In genomic region chr15:37114119-37114518, GRCm38 (mm10) we compare ENCODE assay signal across 8 mouse cellular contexts.
DNase-seq lines count a peak whose midpoint lies in the region; ATAC-seq and TF ChIP-seq lines count a peak whose summit lies in the region.

No protein-coding gene starts in this region.

- no peak overlapping the region for H3K4me3 ChIP-seq in heart, embryonic 12.5 days
- no peak overlapping the region for H3K4me3 ChIP-seq in midbrain, embryonic 15.5 days
- no peak overlapping the region for H3K4me3 ChIP-seq in thymus, adult 2 months (ENCODE audit: control insufficient read depth, insufficient read depth, low read length)

- TF ChIP-seq POLR2A in thymus, adult 2 months (IDR thresholded peaks at IDR 0.05; ENCODE audit: control insufficient read depth, extremely low read depth, insufficient read depth, low read length, poor library complexity), result no peak

- TF ChIP-seq CTCF in thymus, adult 2 months (IDR thresholded peaks at IDR 0.05; ENCODE audit: borderline replicate concordance, control insufficient read depth, extremely low read depth, insufficient read depth, low read length, poor library complexity), result no peak

- H3K4me1 ChIP-seq in heart, embryonic 12.5 days (replicated peaks), result no peaks in the 10 kb centered on the region
- no peaks in the 10 kb centered on the region for H3K4me1 ChIP-seq in midbrain, embryonic 15.5 days
- H3K4me1 ChIP-seq in thymus, adult 2 months (replicated peaks; ENCODE audit: control insufficient read depth, insufficient read depth, low read length), result no peaks in the 10 kb centered on the region

- peak; percentile 39 for DNase-seq in heart, adult 8-10 months (ENCODE audit: low spot score)
- peak; percentile 76 for DNase-seq in R1 (ENCODE audit: low read depth, low spot score)
- peak; percentile 83 to 91 for DNase-seq in cerebellum, postnatal 14 days
- peak; percentile 32 to 67 for DNase-seq in gastrocnemius, postnatal 4 days (ENCODE audit: low spot score in 2 of 2)
- peak; percentile 50 to 51 for DNase-seq in left cerebral cortex, postnatal 36 days (ENCODE audit: low spot score in 2 of 2)
- DNase-seq in thymus, adult 2 months, result peak; percentile 64

- intact Hi-C loops in left cerebral cortex, postnatal 36 days (cut with DNase I), result no loop called here

- no peaks in the 10 kb centered on the region for H3K27me3 ChIP-seq in heart, embryonic 12.5 days (replicated peaks)
- no peaks in the 10 kb centered on the region for H3K27me3 ChIP-seq in midbrain, embryonic 15.5 days (replicated peaks)
- H3K27me3 ChIP-seq in thymus, adult 2 months (ENCODE audit: control insufficient read depth, insufficient read depth, low read length), result no peaks in the 10 kb centered on the region; the same call in 1 of the 2 replicates

- no peak overlapping the region for H3K27ac ChIP-seq in heart, embryonic 12.5 days (ENCODE audit: poor library complexity, severe bottlenecking)
- H3K27ac ChIP-seq in midbrain, embryonic 15.5 days, result no peak overlapping the region
- H3K27ac ChIP-seq in thymus, adult 2 months (ENCODE audit: control insufficient read depth, insufficient read depth, low read length), result no peak overlapping the region

- no peak overlapping the region for H3K4me2 ChIP-seq in heart, embryonic 12.5 days
- no peak overlapping the region for H3K4me2 ChIP-seq in midbrain, embryonic 15.5 days

- no peak overlapping the region for H3K9ac ChIP-seq in heart, embryonic 12.5 days
- H3K9ac ChIP-seq in midbrain, embryonic 15.5 days, result no peak overlapping the region

- no peaks in the 10 kb centered on the region for H3K36me3 ChIP-seq in heart, embryonic 12.5 days
- no peaks in the 10 kb centered on the region for H3K36me3 ChIP-seq in midbrain, embryonic 15.5 days (replicated peaks)
- H3K36me3 ChIP-seq in thymus, adult 2 months (ENCODE audit: control insufficient read depth, insufficient read depth, low read length), result no peaks in the 10 kb centered on the region

- 15% methylated on average over 8 of the region's 8 CpGs for WGBS in heart, embryonic 12.5 days
- 13% methylated on average over 8 of the region's 8 CpGs for WGBS in midbrain, embryonic 15.5 days
- 18% methylated on average over 8 of the region's 8 CpGs for WGBS in thymus, adult 2 months

- no peak for ATAC-seq in heart, embryonic 12.5 days (ENCODE audit: insufficient number of reproducible peaks, low FRiP score)
- ATAC-seq in midbrain, embryonic 15.5 days (replicated peaks), result peak; percentile 45; the same call in 1 of the 2 replicates

- no peaks in the 10 kb centered on the region; the same call in 1 of the 2 replicates for H3K9me3 ChIP-seq in heart, embryonic 12.5 days (replicated peaks)
- H3K9me3 ChIP-seq in midbrain, embryonic 15.5 days, result no peaks in the 10 kb centered on the region
